Mouse (Mus musculus) limb, embryonic 11.5 days (tissue): ENCODE results near the gene Ngef. TPM values are rescaled to one million over a fixed set of nuclear protein-coding genes. Genes with fewer than 3 reads are reported as not detected.

Experiments used
- ATAC-seq: fragments of 200-750 bp; cut with Nextera tagmentation; 2 replicates; pipeline ENCODE4 v1.8.0; 2017; ENCODE audit warnings: low read depth; ENCODE audit not compliant: insufficient number of reproducible peaks, low FRiP score, low TSS enrichment
- DNase-seq: peaks from one replicate; pipeline ENCODE4 v3.0.0-alpha.2; 2015; ENCODE audit warnings: low spot score
- H3K27ac ChIP-seq: fragments of 300-500 bp; sonication (generic); replicated peaks from 2 replicates; pipeline ENCODE4 v1.5.1; 2014; ENCODE audit warnings: low read depth, mild to moderate bottlenecking, low read length
- H3K27me3 ChIP-seq: fragments of 300-500 bp; sonication (generic); 2 replicates; pipeline ENCODE4 v1.6.1; 2014; ENCODE audit warnings: mild to moderate bottlenecking, low read length, mixed read lengths; ENCODE audit not compliant: control insufficient read depth, insufficient read depth
- H3K36me3 ChIP-seq: fragments of 300-500 bp; sonication (generic); 2 replicates; pipeline ENCODE4 v1.6.1; 2014; ENCODE audit warnings: mild to moderate bottlenecking, low read length, moderate library complexity, mixed read lengths; ENCODE audit not compliant: control insufficient read depth, insufficient read depth
- H3K4me1 ChIP-seq: fragments of 300-500 bp; sonication (generic); 2 replicates; pipeline ENCODE4 v1.6.1; 2014; ENCODE audit warnings: low read length, mixed read lengths; ENCODE audit not compliant: control insufficient read depth, insufficient read depth
- H3K4me2 ChIP-seq: fragments of 300-500 bp; sonication (generic); 2 replicates; pipeline ENCODE4 v1.6.1; 2014; ENCODE audit warnings: low read depth, mild to moderate bottlenecking, moderate library complexity; ENCODE audit not compliant: severe bottlenecking
- H3K4me3 ChIP-seq: fragments of 300-500 bp; sonication (generic); 2 replicates; pipeline ENCODE4 v1.5.1; 2014; ENCODE audit warnings: low read depth, low read length
- H3K9ac ChIP-seq: fragments of 300-500 bp; sonication (generic); 2 replicates; pipeline ENCODE4 v1.6.1; 2014; ENCODE audit warnings: mild to moderate bottlenecking, low read length
- H3K9me3 ChIP-seq: fragments of 300-500 bp; sonication (generic); 2 replicates; pipeline ENCODE4 v1.6.1; 2016; ENCODE audit warnings: low read length; ENCODE audit not compliant: control insufficient read depth
- WGBS: fragments of 180-500 bp; shearing (Covaris S2); extraction: QIAGEN DNeasy Blood & Tissue Kit; methylation state at CpG from one replicate; pipeline ENCODE4 v1.1.7; 2014; 5-methylcytosine and 5-hydroxymethylcytosine counted together
- polyA plus RNA-seq: library from polyadenylated mRNA; unstranded; fragments of >200 nt; fragmentation: Nextera tagmentation; extraction: Ambion mirVana; gene quantifications from 2 replicates; pipeline ENCODE4 v1.2.1, GENCODE M21; 2014

Gene Ngef
- polyA plus RNA-seq, result 0.16 and 0.17 TPM in 2 replicates

GRCm38 (mm10) chr1:87573800-87574215, at the start of gene Ngef:
Gene Ngef (minus strand): TSS chr1:87573870.
- Histone ChIP-seq H3K4me1 (no peaks in the 10 kb centered on the region), H3K4me3 (no peak within 1 kb of the TSS), H3K27ac (no peak within 1 kb of the TSS), H3K36me3 (no peaks in the 10 kb centered on the region), H3K27me3 (no peaks in the 10 kb centered on the region), H3K4me2 (no peak within 1 kb of the TSS), H3K9me3 (no peaks in the 10 kb centered on the region), H3K9ac (no peak within 1 kb of the TSS)
- DNase-seq (no peak), ATAC-seq (no peak)
- WGBS, result 72% methylated on average over 6 of the region's 6 CpGs

- no peaks in the 10 kb centered on the region for H3K9me3 ChIP-seq
- H3K4me2 ChIP-seq, result no peak overlapping the region
- ATAC-seq (no peak), DNase-seq (no peak)
- H3K9ac ChIP-seq, result no peak overlapping the region
- no peak overlapping the region for H3K27ac ChIP-seq
- no peaks in the 10 kb centered on the region for H3K27me3 ChIP-seq
- 79% methylated on average over 3 of the region's 3 CpGs for WGBS
- H3K36me3 ChIP-seq, result no peaks in the 10 kb centered on the region
- H3K4me3 ChIP-seq, result no peak overlapping the region
- H3K4me1 ChIP-seq, result no peaks in the 10 kb centered on the region
Observed at GRCm38 (mm10) chr1:87621858-87622279, 48.2 kb upstream of the Ngef start.

- no peak overlapping the region for H3K4me2 ChIP-seq
- WGBS, result 92% methylated on average over 9 of the region's 9 CpGs
Observed at GRCm38 (mm10) chr1:87621146-87621857, 47.6 kb upstream of the Ngef start.

GRCm38 (mm10) chr1:87620693-87621092, 47.0 kb upstream of the Ngef start:
- no peaks in the 10 kb centered on the region for H3K27me3 ChIP-seq
- no peaks in the 10 kb centered on the region for H3K36me3 ChIP-seq
- WGBS, result 78% methylated on average over 6 of the region's 6 CpGs
- H3K4me2 ChIP-seq, result no peak overlapping the region
- DNase-seq (no peak), ATAC-seq (no peak)
- no peaks in the 10 kb centered on the region for H3K4me1 ChIP-seq
- no peak overlapping the region; the same call in 1 of the 2 replicates for H3K9ac ChIP-seq
- H3K4me3 ChIP-seq, result no peak overlapping the region
- no peak overlapping the region for H3K27ac ChIP-seq
- H3K9me3 ChIP-seq, result no peaks in the 10 kb centered on the region

More at GRCm38 (mm10) chr1:87621146-87621857, 47.6 kb upstream of the Ngef start:
- Histone ChIP-seq H3K27me3 (no peaks in the 10 kb centered on the region), H3K27ac (no peak overlapping the region), H3K36me3 (no peaks in the 10 kb centered on the region), H3K9ac (no peak overlapping the region), H3K4me3 (no peak overlapping the region), H3K4me1 (no peaks in the 10 kb centered on the region), H3K9me3 (no peaks in the 10 kb centered on the region)
- DNase-seq (no peak), ATAC-seq (no peak)

- Histone ChIP-seq H3K36me3 (no peaks in the 10 kb centered on the region), H3K9me3 (no peaks in the 10 kb centered on the region), H3K27me3 (no peaks in the 10 kb centered on the region), H3K9ac (no peak within 1 kb of the TSS; the same call in 1 of the 2 replicates), H3K4me2 (no peak within 1 kb of the TSS), H3K4me1 (no peaks in the 10 kb centered on the region), H3K27ac (no peak within 1 kb of the TSS), H3K4me3 (no peak within 1 kb of the TSS)
- no peak for DNase-seq
- no peak for ATAC-seq
- 81% methylated on average over 12 of the region's 12 CpGs for WGBS
Observed at GRCm38 (mm10) chr1:87620211-87620668, 46.6 kb upstream of the Ngef start, which contains the start of gene Inpp5d. Gene Inpp5d (plus strand): TSS chr1:87620312.

- no peak for ATAC-seq
- 93% methylated on average over 2 of the region's 2 CpGs for WGBS
- no peak for DNase-seq
Observed at GRCm38 (mm10) chr1:87614576-87615295, 41.1 kb upstream of the Ngef start.

GRCm38 (mm10) chr1:87608416-87609046, 34.9 kb upstream of the Ngef start:
- Histone ChIP-seq H3K9ac (no peak overlapping the region), H3K36me3 (no peaks in the 10 kb centered on the region), H3K4me1 (no peaks in the 10 kb centered on the region), H3K9me3 (no peaks in the 10 kb centered on the region), H3K27ac (no peak overlapping the region), H3K27me3 (no peaks in the 10 kb centered on the region), H3K4me3 (no peak overlapping the region), H3K4me2 (no peak overlapping the region)
- DNase-seq (peak; percentile 65), ATAC-seq (no peak)
- WGBS, result 36% methylated on average over 7 of the region's 7 CpGs

More at GRCm38 (mm10) chr1:87614576-87615295, 41.1 kb upstream of the Ngef start:
- H3K36me3 ChIP-seq, result no peaks in the 10 kb centered on the region
- no peaks in the 10 kb centered on the region for H3K27me3 ChIP-seq
- H3K4me2 ChIP-seq, result no peak overlapping the region
- H3K4me1 ChIP-seq, result no peaks in the 10 kb centered on the region
- H3K9ac ChIP-seq, result no peak overlapping the region
- no peak overlapping the region for H3K27ac ChIP-seq
- no peaks in the 10 kb centered on the region for H3K9me3 ChIP-seq
- no peak overlapping the region for H3K4me3 ChIP-seq

- DNase-seq (no peak), ATAC-seq (no peak)
- no peaks in the 10 kb centered on the region for H3K36me3 ChIP-seq
- WGBS, result 78% methylated on average over 21 of the region's 21 CpGs
- no peaks in the 10 kb centered on the region for H3K27me3 ChIP-seq
- no peaks in the 10 kb centered on the region for H3K9me3 ChIP-seq
- H3K9ac ChIP-seq, result no peak overlapping the region
- H3K27ac ChIP-seq, result no peak overlapping the region
- H3K4me2 ChIP-seq, result no peak overlapping the region
- H3K4me3 ChIP-seq, result no peak overlapping the region
- H3K4me1 ChIP-seq, result no peaks in the 10 kb centered on the region
Observed at GRCm38 (mm10) chr1:87607385-87608091, 33.9 kb upstream of the Ngef start.
